Mouse (Mus musculus) midbrain, embryonic 16.5 days (tissue): ENCODE measurements around the gene Ppp4r1. TPM values are rescaled to one million over a fixed set of nuclear protein-coding genes. Genes with fewer than 3 reads are reported as not detected.

ENCODE experiments used
- ATAC-seq: fragments of 200-750 bp; cut with Nextera tagmentation; 2 replicates; pipeline ENCODE4 v1.8.0; 2017; ENCODE audit warnings: moderate TSS enrichment
- H3K27ac ChIP-seq: fragments of 300-500 bp; sonication (generic); 2 replicates; pipeline ENCODE4 v1.5.1; 2014; ENCODE audit warnings: mild to moderate bottlenecking, low read length, mixed read lengths
- H3K27me3 ChIP-seq: fragments of 300-500 bp; sonication (generic); 2 replicates; pipeline ENCODE4 v1.6.1; 2014; ENCODE audit warnings: low read depth, low read length, mixed read lengths; ENCODE audit not compliant: control insufficient read depth, insufficient read depth
- H3K36me3 ChIP-seq: fragments of 300-500 bp; sonication (generic); 2 replicates; pipeline ENCODE4 v1.6.1; 2014; ENCODE audit warnings: mild to moderate bottlenecking, low read length, moderate library complexity, mixed read lengths; ENCODE audit not compliant: control insufficient read depth, insufficient read depth
- H3K4me1 ChIP-seq: fragments of 300-500 bp; sonication (generic); 2 replicates; pipeline ENCODE4 v1.6.1; 2014; ENCODE audit warnings: mild to moderate bottlenecking, low read length, mixed read lengths; ENCODE audit not compliant: control insufficient read depth, insufficient read depth
- H3K4me2 ChIP-seq: fragments of 300-500 bp; sonication (generic); 2 replicates; pipeline ENCODE4 v1.6.1; 2014; ENCODE audit warnings: mild to moderate bottlenecking, low read length, mixed read lengths
- H3K4me3 ChIP-seq: fragments of 300-500 bp; sonication (generic); 2 replicates; pipeline ENCODE4 v1.5.1; 2014; ENCODE audit warnings: low read depth, mild to moderate bottlenecking, low read length, moderate library complexity, mixed read lengths
- H3K9ac ChIP-seq: fragments of 300-500 bp; sonication (generic); 2 replicates; pipeline ENCODE4 v1.6.1; 2014; ENCODE audit warnings: low read depth, low read length, mixed read lengths
- H3K9me3 ChIP-seq: fragments of 300-500 bp; sonication (generic); replicated peaks from 2 replicates; pipeline ENCODE4 v1.6.1; 2014; ENCODE audit warnings: mild to moderate bottlenecking, low read length, mixed read lengths; ENCODE audit not compliant: control insufficient read depth, poor library complexity, severe bottlenecking
- whole genome bisulfite sequencing: fragments of 180-500 bp; shearing (Covaris S2); extraction: QIAGEN DNeasy Blood & Tissue Kit; methylation state at CpG from one replicate; pipeline ENCODE4 v1.1.7; 2014; 5-methylcytosine and 5-hydroxymethylcytosine counted together
- polyA plus RNA-seq: library from polyadenylated mRNA; unstranded; fragments of >200 nt; fragmentation: Nextera tagmentation; extraction: Ambion mirVana; gene quantifications from 2 replicates; pipeline ENCODE4 v1.2.1, GENCODE M21; 2015

Ppp4r1 gene
- polyA plus RNA-seq, result 41.5 and 45.2 TPM in 2 replicates

GRCm38 (mm10) chr17:65782551-65783141 lies at the start of gene Ppp4r1:
Gene Ppp4r1 (plus strand): TSS chr17:65782573.
- Histone ChIP-seq H3K36me3 (no peaks in the 10 kb centered on the region), H3K4me1 (peaks cover 20% of the 10 kb centered on the region), H3K4me2 (peak within 1 kb of the TSS; percentile 70), H3K9me3 (no peaks in the 10 kb centered on the region), H3K27ac (peak within 1 kb of the TSS; percentile 99), H3K9ac (peak within 1 kb of the TSS; percentile 99), H3K27me3 (no peaks in the 10 kb centered on the region), H3K4me3 (peak within 1 kb of the TSS; percentile 98)
- ATAC-seq, result peak; percentile 81
- WGBS, result under 1% methylated on average over 74 of the region's 81 CpGs

GRCm38 (mm10) chr17:65732666-65733065 lies 49.7 kb upstream of the Ppp4r1 start:
- ATAC-seq, result no peak
- WGBS, result 94% methylated on average over 4 of the region's 4 CpGs

GRCm38 (mm10) chr17:65735088-65735487 lies 47.3 kb upstream of the Ppp4r1 start:
- Histone ChIP-seq H3K9ac (no peak overlapping the region), H3K4me1 (no peaks in the 10 kb centered on the region), H3K27ac (no peak overlapping the region), H3K4me3 (no peak overlapping the region), H3K27me3 (no peaks in the 10 kb centered on the region), H3K9me3 (no peaks in the 10 kb centered on the region), H3K4me2 (no peak overlapping the region), H3K36me3 (no peaks in the 10 kb centered on the region)
- 95% methylated on average over 2 of the region's 2 CpGs for WGBS
- ATAC-seq, result no peak

More at GRCm38 (mm10) chr17:65732666-65733065, 49.7 kb upstream of the Ppp4r1 start:
- no peaks in the 10 kb centered on the region for H3K27me3 ChIP-seq
- no peaks in the 10 kb centered on the region for H3K9me3 ChIP-seq
- H3K9ac ChIP-seq, result no peak overlapping the region
- H3K36me3 ChIP-seq, result no peaks in the 10 kb centered on the region
- H3K4me1 ChIP-seq, result no peaks in the 10 kb centered on the region
- H3K27ac ChIP-seq, result no peak overlapping the region
- no peak overlapping the region for H3K4me3 ChIP-seq
- no peak overlapping the region for H3K4me2 ChIP-seq

GRCm38 (mm10) chr17:65737175-65737574 lies 45.2 kb upstream of the Ppp4r1 start:
- peaks cover under 1% of the 10 kb centered on the region; the same call in 1 of the 2 replicates for H3K4me1 ChIP-seq
- WGBS, result 87% methylated on average over 5 of the region's 5 CpGs
- H3K36me3 ChIP-seq, result no peaks in the 10 kb centered on the region
- H3K4me3 ChIP-seq, result no peak overlapping the region
- no peak for ATAC-seq
- no peaks in the 10 kb centered on the region for H3K9me3 ChIP-seq
- H3K9ac ChIP-seq, result no peak overlapping the region
- no peaks in the 10 kb centered on the region for H3K27me3 ChIP-seq
- no peak overlapping the region for H3K4me2 ChIP-seq
- no peak overlapping the region for H3K27ac ChIP-seq

GRCm38 (mm10) chr17:65737622-65738021 lies 44.8 kb upstream of the Ppp4r1 start:
- H3K9ac ChIP-seq, result no peak overlapping the region
- H3K4me1 ChIP-seq, result peaks cover 5% of the 10 kb centered on the region
- no peak overlapping the region for H3K4me3 ChIP-seq
- H3K36me3 ChIP-seq, result no peaks in the 10 kb centered on the region
- no peak overlapping the region for H3K27ac ChIP-seq
- no peaks in the 10 kb centered on the region for H3K27me3 ChIP-seq
- no peak for ATAC-seq
- H3K9me3 ChIP-seq, result no peaks in the 10 kb centered on the region
- WGBS, result 89% methylated on average over 6 of the region's 6 CpGs
- H3K4me2 ChIP-seq, result no peak overlapping the region

GRCm38 (mm10) chr17:65739874-65740725 lies 42.3 kb upstream of the Ppp4r1 start:
- Histone ChIP-seq H3K27me3 (no peaks in the 10 kb centered on the region), H3K4me2 (no peak overlapping the region), H3K36me3 (no peaks in the 10 kb centered on the region), H3K9me3 (no peaks in the 10 kb centered on the region; the same call in 1 of the 2 replicates), H3K9ac (no peak overlapping the region), H3K27ac (no peak overlapping the region), H3K4me3 (no peak overlapping the region), H3K4me1 (peaks cover 10% of the 10 kb centered on the region)
- ATAC-seq, result no peak
- WGBS, result 89% methylated on average over 15 of the region's 15 CpGs

GRCm38 (mm10) chr17:65741565-65741964 lies 40.8 kb upstream of the Ppp4r1 start:
- H3K27ac ChIP-seq, result no peak overlapping the region
- WGBS, result 87% methylated on average over 4 of the region's 4 CpGs
- no peaks in the 10 kb centered on the region; the same call in 1 of the 2 replicates for H3K9me3 ChIP-seq
- no peak overlapping the region for H3K9ac ChIP-seq
- H3K27me3 ChIP-seq, result no peaks in the 10 kb centered on the region
- H3K4me1 ChIP-seq, result peaks cover 10% of the 10 kb centered on the region
- H3K36me3 ChIP-seq, result no peaks in the 10 kb centered on the region
- H3K4me2 ChIP-seq, result no peak overlapping the region
- ATAC-seq, result no peak
- no peak overlapping the region for H3K4me3 ChIP-seq

GRCm38 (mm10) chr17:65742245-65742905 lies 40.0 kb upstream of the Ppp4r1 start:
- Histone ChIP-seq H3K9ac (no peak overlapping the region), H3K4me2 (no peak overlapping the region; the same call in 1 of the 2 replicates), H3K4me3 (no peak overlapping the region), H3K4me1 (peaks cover 10% of the 10 kb centered on the region), H3K27ac (peak overlapping the region; percentile 17), H3K36me3 (no peaks in the 10 kb centered on the region), H3K9me3 (no peaks in the 10 kb centered on the region; the same call in 1 of the 2 replicates), H3K27me3 (no peaks in the 10 kb centered on the region)
- WGBS, result 17% methylated on average over 10 of the region's 10 CpGs
- ATAC-seq, result peak; percentile 71
